Comparison of ENCODE assay signal across 8 mouse cellular contexts in genomic region chr2:25557964-25558360, GRCm38 (mm10). TPM values are rescaled to one million over a fixed set of nuclear protein-coding genes. Genes with fewer than 3 reads are reported as not detected.
DNase-seq lines count a peak whose midpoint lies in the region; ATAC-seq and TF ChIP-seq lines count a peak whose summit lies in the region.

No protein-coding gene starts in this region.

- no peak for DNase-seq in gastrocnemius, adult 2 months
- no peak for DNase-seq in gastrocnemius, adult 18-20 months (ENCODE audit: low spot score)
- DNase-seq in gastrocnemius, adult 8-10 months (ENCODE audit: low spot score in 2 of 2): no peak
- no peak for DNase-seq in left cerebral cortex, postnatal 4 days

- peaks cover 38% of the 10 kb centered on the region for H3K36me3 ChIP-seq in megakaryocyte, embryonic 14.5 days (replicated peaks; ENCODE audit: low read length)

- peak; percentile 38 for ATAC-seq in inflammation-experienced regulatory T-cells, adult 6 months
- no peak for ATAC-seq in cerebellum, adult (ENCODE audit: insufficient number of reproducible peaks, low FRiP score, low TSS enrichment)

- peak overlapping the region; percentile 99 for H3K4me3 ChIP-seq in gastrocnemius, adult 2 months
- peak overlapping the region; percentile 86 for H3K4me3 ChIP-seq in bone marrow macrophage, adult 2 months (ENCODE audit: insufficient read depth, low read length)
- H3K4me3 ChIP-seq in megakaryocyte, embryonic 14.5 days (replicated peaks): peak overlapping the region; percentile 100

- H3K27me3 ChIP-seq in megakaryocyte, embryonic 14.5 days (replicated peaks): no peaks in the 10 kb centered on the region

- H3K27ac ChIP-seq in gastrocnemius, adult 2 months: peak overlapping the region; percentile 97
- 0 out of 2 replicates have a peak overlapping the region, but pooled peaks have one; percentile 18 for H3K27ac ChIP-seq in bone marrow macrophage, adult 2 months (ENCODE audit: insufficient read depth, low read depth, low read length)

- intact Hi-C loops in gastrocnemius, adult 2 months (cut with DNase I): no loop called here
- intact Hi-C loops in left cerebral cortex, postnatal 4 days (cut with DNase I): no loop called here

- H3K4me1 ChIP-seq in bone marrow macrophage, adult 2 months (ENCODE audit: control insufficient read depth, insufficient read depth, low read length): peaks cover 10% of the 10 kb centered on the region
- H3K4me1 ChIP-seq in megakaryocyte, embryonic 14.5 days: peaks cover 33% of the 10 kb centered on the region

- TF ChIP-seq CTCF in gastrocnemius, adult 2 months (IDR thresholded peaks at IDR 0.05): no peak
- TF ChIP-seq CTCF in bone marrow macrophage, adult 2 months (IDR thresholded peaks at IDR 0.05; ENCODE audit: low read depth, low read length): no peak

- H3K9me3 ChIP-seq in megakaryocyte, embryonic 14.5 days: no peaks in the 10 kb centered on the region

- TF ChIP-seq POLR2A in bone marrow macrophage, adult 2 months (IDR thresholded peaks at IDR 0.05; ENCODE audit: borderline replicate concordance, low read depth, low read length): no peak

RNA-seq across cellular contexts. Expression of gene Edf1, which starts 0.3 kb away (rescaled TPM):
- total RNA-seq in gastrocnemius, adult 2 months (2021): 100 to 1,000 TPM; 152 to 179 TPM
- total RNA-seq in gastrocnemius, adult 18-20 months (2021): 100 to 1,000 TPM; 179 to 182 TPM
- polyA plus RNA-seq in bone marrow macrophage, adult 2 months (2012; ENCODE audit: insufficient read depth, insufficient read length, missing spikeins): 142 and 160 TPM in 2 replicates
- polyA plus RNA-seq in inflammation-experienced regulatory T-cells, adult 6 months (2017; shearing (Covaris generic)): 100 to 1,000 TPM; 246 to 394 (median 269) TPM
- 316 and 1,404 TPM in 2 replicates for polyA plus RNA-seq in megakaryocyte, embryonic 14.5 days (2012; ENCODE audit: insufficient read depth, low replicate concordance)
- 100 to 1,000 TPM; 104 to 172 (median 141) TPM for total RNA-seq in gastrocnemius, adult 8-10 months (2022)
- 100 to 1,000 TPM; 154 to 155 TPM for total RNA-seq in left cerebral cortex, postnatal 4 days (2021)

RNA-seq across cellular contexts. Expression of gene Traf2, which starts 11.2 kb away (rescaled TPM):
- total RNA-seq in gastrocnemius, adult 2 months (2021): 10 to 100 TPM; 12.4 to 13.1 TPM
- 10 to 100 TPM; 13.7 to 15.1 TPM for total RNA-seq in gastrocnemius, adult 18-20 months (2021)
- 14.8 and 15.5 TPM in 2 replicates for polyA plus RNA-seq in bone marrow macrophage, adult 2 months (2012; ENCODE audit: insufficient read depth, insufficient read length, missing spikeins)
- 10 to 100 TPM; 74.8 to 85.3 (median 76.1) TPM for polyA plus RNA-seq in inflammation-experienced regulatory T-cells, adult 6 months (2017; shearing (Covaris generic))
- 0.78 and 7.0 TPM in 2 replicates for polyA plus RNA-seq in megakaryocyte, embryonic 14.5 days (2012; ENCODE audit: insufficient read depth, low replicate concordance)
- 10 to 100 TPM; 12.0 to 18.8 (median 15.2) TPM for total RNA-seq in gastrocnemius, adult 8-10 months (2022)
- 1 to 10 TPM; 7.5 to 8.6 TPM for total RNA-seq in left cerebral cortex, postnatal 4 days (2021)

RNA-seq across cellular contexts. Expression of gene Mamdc4, which starts 16.7 kb away (rescaled TPM):
- total RNA-seq in gastrocnemius, adult 2 months (2021): 1 to 10 TPM; 1.6 to 4.0 TPM
- total RNA-seq in gastrocnemius, adult 18-20 months (2021): under 1 TPM; 0.12 to 0.34 TPM
- polyA plus RNA-seq in bone marrow macrophage, adult 2 months (2012; ENCODE audit: insufficient read depth, insufficient read length, missing spikeins): 0.60 and 1.3 TPM in 2 replicates
- polyA plus RNA-seq in inflammation-experienced regulatory T-cells, adult 6 months (2017; shearing (Covaris generic)): 1 to 10 TPM in 2 of 3 experiments, under 1 TPM in 1; 0.85 to 2.2 (median 1.3) TPM
- 0.75 TPM in 1 of 2 replicates, not detected in the other for polyA plus RNA-seq in megakaryocyte, embryonic 14.5 days (2012; ENCODE audit: insufficient read depth, low replicate concordance)
- total RNA-seq in gastrocnemius, adult 8-10 months (2022): under 1 TPM; 0.19 to 0.46 (median 0.33) TPM
- 1 to 10 TPM; 1.8 to 2.9 TPM for total RNA-seq in left cerebral cortex, postnatal 4 days (2021)

RNA-seq across cellular contexts. Expression of gene Phpt1, which starts 17.1 kb away (rescaled TPM):
- 10 to 100 TPM; 52.7 to 64.7 TPM for total RNA-seq in gastrocnemius, adult 2 months (2021)
- 10 to 100 TPM; 54.6 to 57.5 TPM for total RNA-seq in gastrocnemius, adult 18-20 months (2021)
- polyA plus RNA-seq in bone marrow macrophage, adult 2 months (2012; ENCODE audit: insufficient read depth, insufficient read length, missing spikeins): 20.0 and 23.0 TPM in 2 replicates
- 10 to 100 TPM; 37.0 to 64.3 (median 56.2) TPM for polyA plus RNA-seq in inflammation-experienced regulatory T-cells, adult 6 months (2017; shearing (Covaris generic))
- 4.7 TPM in 1 of 2 replicates, not detected in the other for polyA plus RNA-seq in megakaryocyte, embryonic 14.5 days (2012; ENCODE audit: insufficient read depth, low replicate concordance)
- 10 to 100 TPM; 62.8 to 69.7 (median 65.5) TPM for total RNA-seq in gastrocnemius, adult 8-10 months (2022)
- total RNA-seq in left cerebral cortex, postnatal 4 days (2021): 10 to 100 TPM; 77.1 to 79.5 TPM

RNA-seq across cellular contexts. Expression of gene Ajm1, which starts 23.6 kb away (rescaled TPM):
- total RNA-seq in gastrocnemius, adult 2 months (2021): not detected
- not detected for total RNA-seq in gastrocnemius, adult 18-20 months (2021)
- polyA plus RNA-seq in bone marrow macrophage, adult 2 months (2012; ENCODE audit: insufficient read depth, insufficient read length, missing spikeins): 0.11 and 0.21 TPM in 2 replicates
- under 1 TPM in 1 of 3 experiments, not detected in 2; 0.07 TPM for polyA plus RNA-seq in inflammation-experienced regulatory T-cells, adult 6 months (2017; shearing (Covaris generic))
- 0.44 and 0.85 TPM in 2 replicates for polyA plus RNA-seq in megakaryocyte, embryonic 14.5 days (2012; ENCODE audit: insufficient read depth, low replicate concordance)
- under 1 TPM; 0.13 to 0.20 (median 0.16) TPM for total RNA-seq in gastrocnemius, adult 8-10 months (2022)
- 10 to 100 TPM; 49.0 to 59.4 TPM for total RNA-seq in left cerebral cortex, postnatal 4 days (2021)
